Mouse (Mus musculus) hindbrain, postnatal 0 days (tissue): Measurements from ENCODE around the gene Gm43552. TPM values are rescaled to one million over a fixed set of nuclear protein-coding genes. Genes with fewer than 3 reads are reported as not detected.

Experiments
- ATAC-seq: fragments of 200-750 bp; cut with Nextera tagmentation; 2 replicates; pipeline ENCODE4 v1.8.0; 2017; ENCODE audit warnings: mild to moderate bottlenecking, moderate TSS enrichment, moderate library complexity
- DNase-seq: peaks from one replicate; pipeline ENCODE4 v3.0.0-alpha.2; 2015; ENCODE audit warnings: low spot score
- H3K27ac ChIP-seq: fragments of 300-500 bp; sonication (generic); 2 replicates; pipeline ENCODE4 v1.5.1; 2014; ENCODE audit warnings: mild to moderate bottlenecking
- H3K27me3 ChIP-seq: fragments of 300-500 bp; sonication (generic); 2 replicates; pipeline ENCODE4 v1.6.1; 2014; ENCODE audit warnings: low read length, mixed read lengths; ENCODE audit not compliant: insufficient read depth
- H3K36me3 ChIP-seq: fragments of 300-500 bp; sonication (generic); 2 replicates; pipeline ENCODE4 v1.6.1; 2014; ENCODE audit warnings: low read length, mixed read lengths; ENCODE audit not compliant: insufficient read depth
- H3K4me1 ChIP-seq: fragments of 300-500 bp; sonication (generic); 2 replicates; pipeline ENCODE4 v1.6.1; 2014; ENCODE audit warnings: antibody characterized with exemption, low read length, mixed read lengths; ENCODE audit not compliant: insufficient read depth
- H3K4me2 ChIP-seq: fragments of 300-500 bp; sonication (generic); 2 replicates; pipeline ENCODE4 v1.6.1; 2014; ENCODE audit warnings: low read depth, mild to moderate bottlenecking, low read length, moderate library complexity, mixed read lengths
- H3K4me3 ChIP-seq: fragments of 300-500 bp; sonication (generic); 2 replicates; pipeline ENCODE4 v1.5.1; 2014; ENCODE audit warnings: low read length
- H3K9ac ChIP-seq: fragments of 300-500 bp; sonication (generic); replicated peaks from 2 replicates; pipeline ENCODE4 v1.6.1; 2014; ENCODE audit warnings: mild to moderate bottlenecking, low read length, moderate library complexity, mixed read lengths
- H3K9me3 ChIP-seq: fragments of 300-500 bp; sonication (generic); 2 replicates; pipeline ENCODE4 v1.6.1; 2016; ENCODE audit warnings: low read length, mixed read lengths
- CTCF ChIP-seq: IDR thresholded peaks from 2 replicates; pipeline ENCODE4 v1.5.1; 2016; ENCODE audit warnings: antibody characterized with exemption, control low read depth, low read depth
- WGBS: fragments of 180-500 bp; shearing (Covaris S2); extraction: QIAGEN DNeasy Blood & Tissue Kit; methylation state at CpG from one replicate; pipeline ENCODE4 v1.1.7; 2014; 5-methylcytosine and 5-hydroxymethylcytosine counted together
- polyA plus RNA-seq: library from polyadenylated mRNA; unstranded; fragments of >200 nt; fragmentation: Nextera tagmentation; extraction: Ambion mirVana; gene quantifications from 2 replicates; pipeline ENCODE4 v1.2.1, GENCODE M21; 2015
- total RNA-seq: library from RNA; depleted of rRNA; stranded (reverse); fragments of >200 nt; gene quantifications from 2 replicates; pipeline ENCODE4 v1.2.3, GENCODE M21; 2014; rRNA removed

The Gm43552 gene
- total and polyA plus RNA-seq, 2 experiments from 2014 or later = not detected

DNA sequence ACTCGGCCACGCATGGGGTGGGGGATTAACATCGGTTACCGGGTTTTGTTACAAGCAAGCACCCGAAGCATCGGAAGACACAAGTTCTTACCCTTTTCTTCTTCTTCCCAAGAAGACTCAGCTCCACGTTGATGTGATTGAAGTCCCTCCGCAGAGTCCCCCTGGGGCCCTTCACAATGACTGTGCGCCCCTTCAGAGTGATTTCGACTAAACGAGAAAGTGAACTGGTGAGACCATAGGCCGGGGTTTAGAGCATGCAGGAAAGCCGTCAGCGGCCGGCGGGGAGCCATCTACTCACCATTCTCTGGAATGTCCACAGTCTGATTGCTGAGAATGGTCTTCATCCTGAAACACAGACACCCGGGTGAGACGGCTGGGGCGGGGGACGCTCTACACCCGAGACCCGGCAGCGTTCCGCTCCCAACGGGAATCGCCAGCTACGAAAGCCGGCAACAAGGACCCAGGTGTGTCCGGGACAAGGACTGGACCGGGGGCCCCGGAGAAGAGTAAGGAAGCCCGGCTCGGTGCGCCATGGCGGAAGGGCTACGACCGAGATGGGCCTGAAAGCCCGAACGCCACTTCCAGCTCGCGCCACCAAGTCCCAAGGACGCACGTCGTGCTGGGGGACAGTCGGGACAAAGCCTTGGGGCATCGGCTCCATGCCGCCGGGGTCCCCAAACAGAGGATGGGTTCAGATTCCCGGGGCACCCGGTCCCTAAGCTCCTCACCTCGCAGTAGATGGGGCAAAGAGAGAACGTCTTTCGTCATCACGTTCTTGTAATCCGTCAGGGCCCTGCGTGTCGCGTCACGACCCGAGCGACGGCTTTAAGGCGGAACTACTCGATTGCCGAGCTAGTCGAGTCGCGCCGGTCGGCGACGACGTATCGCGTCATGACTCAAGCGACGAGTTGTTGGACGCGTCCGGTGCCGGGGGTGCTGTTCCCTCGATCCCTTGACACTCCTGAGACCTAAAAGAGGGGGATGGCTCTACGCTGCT lies 101.7 kb downstream of the Gm43552 start, which contains the start of the genes Rpl9 and Lias:
Gene Rpl9, minus strand, starts transcription at position 797 of the 997 bp plus-strand sequence.
Gene Lias, plus strand, starts transcription at position 850 of the 997 bp plus-strand sequence.
- Histone ChIP-seq H3K27ac (peak within 1 kb of the TSS; percentile 85), H3K36me3 (peaks cover 13% of the 10 kb centered on the region), H3K4me2 (peak within 1 kb of the TSS; percentile 75), H3K4me3 (peak within 1 kb of the TSS; percentile 90), H3K9me3 (no peaks in the 10 kb centered on the region), H3K27me3 (no peaks in the 10 kb centered on the region), H3K4me1 (peaks cover 4% of the 10 kb centered on the region; the same call in 1 of the 2 replicates), H3K9ac (peak within 1 kb of the TSS; percentile 98)
- no peak for TF ChIP-seq CTCF
- ATAC-seq (peak; percentile 97), DNase-seq (peak; percentile 99)
- under 1% methylated on average over 83 of the region's 83 CpGs for WGBS

GRCm38 (mm10) chr5:65387008-65387867 lies 105.4 kb downstream of the Gm43552 start:
- Histone ChIP-seq H3K27me3 (no peaks in the 10 kb centered on the region), H3K9me3 (no peaks in the 10 kb centered on the region), H3K4me2 (no peak overlapping the region), H3K36me3 (peaks cover 18% of the 10 kb centered on the region), H3K27ac (no peak overlapping the region), H3K4me3 (no peak overlapping the region), H3K4me1 (peaks cover 4% of the 10 kb centered on the region; the same call in 1 of the 2 replicates), H3K9ac (no peak overlapping the region)
- ATAC-seq = no peak
- WGBS = 78% methylated on average over 6 of the region's 6 CpGs
- DNase-seq = no peak
- TF ChIP-seq CTCF = no peak

DNA sequence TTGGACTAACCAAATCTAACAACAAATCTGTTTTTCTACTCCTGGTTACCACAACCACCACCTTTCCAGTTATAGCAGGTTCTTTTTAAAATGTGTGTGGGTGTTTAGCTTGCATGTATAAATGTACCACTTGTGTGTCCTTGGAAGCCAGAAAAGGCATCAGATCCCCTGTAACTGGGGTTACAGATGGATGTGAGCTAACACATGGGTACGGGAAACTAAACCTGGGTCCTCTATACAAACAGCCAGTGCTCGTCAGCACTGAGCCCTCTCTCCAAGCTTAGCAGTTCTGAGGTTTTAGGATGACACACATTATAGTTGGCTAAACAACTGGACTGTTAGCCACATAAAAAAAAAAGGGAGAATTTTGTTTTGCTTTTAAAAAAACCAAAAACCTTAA lies 106.9 kb downstream of the Gm43552 start:
- no peak for ATAC-seq
- Histone ChIP-seq H3K4me3 (no peak overlapping the region), H3K36me3 (peaks cover 18% of the 10 kb centered on the region), H3K9me3 (no peaks in the 10 kb centered on the region), H3K4me1 (0 out of 2 replicates have a peak, but pooled peaks cover 4% of the 10 kb centered on the region), H3K27ac (no peak overlapping the region), H3K27me3 (no peaks in the 10 kb centered on the region), H3K4me2 (no peak overlapping the region), H3K9ac (no peak overlapping the region)
- TF ChIP-seq CTCF = no peak
- no peak for DNase-seq
- 85% methylated on average over 2 of the region's 2 CpGs for WGBS

Other genes starting within 250 kb of the Gm43552 start
- 18.6 and 26.0 TPM in 2 replicates for gene Rfc1, start 157.2 kb downstream of the Gm43552 start, total RNA-seq
- gene Rfc1, start 157.2 kb downstream of the Gm43552 start, polyA plus RNA-seq = 31.2 and 33.0 TPM in 2 replicates
- 0.14 TPM in 1 of 2 replicates, not detected in the other for gene Klb, start 144.5 kb downstream of the Gm43552 start, total RNA-seq
- gene Klb, start 144.5 kb downstream of the Gm43552 start, polyA plus RNA-seq = 0.09 and 0.13 TPM in 2 replicates
- 890 and 1,017 TPM in 2 replicates for gene Rpl9, start 101.4 kb downstream of the Gm43552 start, total RNA-seq
- 640 and 652 TPM in 2 replicates for gene Rpl9, start 101.4 kb downstream of the Gm43552 start, polyA plus RNA-seq
- 19.4 and 23.4 TPM in 2 replicates for gene Lias, start 101.3 kb downstream of the Gm43552 start, total RNA-seq
- 65.5 and 66.8 TPM in 2 replicates for gene Lias, start 101.3 kb downstream of the Gm43552 start, polyA plus RNA-seq
- 15.0 and 18.8 TPM in 2 replicates for gene Ugdh, start 56.9 kb downstream of the Gm43552 start, total RNA-seq
- gene Ugdh, start 56.9 kb downstream of the Gm43552 start, polyA plus RNA-seq = 30.7 and 32.1 TPM in 2 replicates
- gene Smim14, start 44.4 kb upstream of the Gm43552 start, total RNA-seq = 153 and 155 TPM in 2 replicates
- gene Smim14, start 44.4 kb upstream of the Gm43552 start, polyA plus RNA-seq = 200 and 229 TPM in 2 replicates
- gene Ube2k, start 44.4 kb upstream of the Gm43552 start, total RNA-seq = 36.5 and 41.9 TPM in 2 replicates
- gene Ube2k, start 44.4 kb upstream of the Gm43552 start, polyA plus RNA-seq = 199 and 204 TPM in 2 replicates
- 67.2 and 75.5 TPM in 2 replicates for gene Pds5a, start 205.4 kb upstream of the Gm43552 start, total RNA-seq
- 24.3 and 24.9 TPM in 2 replicates for gene Pds5a, start 205.4 kb upstream of the Gm43552 start, polyA plus RNA-seq